Mouse (Mus musculus): ENCODE measurements at regions not wholly inside any gene's neighbourhood (a gene's known extent, or its start where the extent isn't known, plus 50 kb on each side); places are given as distances from the start of the nearest gene placed in this dataset.

DNA sequence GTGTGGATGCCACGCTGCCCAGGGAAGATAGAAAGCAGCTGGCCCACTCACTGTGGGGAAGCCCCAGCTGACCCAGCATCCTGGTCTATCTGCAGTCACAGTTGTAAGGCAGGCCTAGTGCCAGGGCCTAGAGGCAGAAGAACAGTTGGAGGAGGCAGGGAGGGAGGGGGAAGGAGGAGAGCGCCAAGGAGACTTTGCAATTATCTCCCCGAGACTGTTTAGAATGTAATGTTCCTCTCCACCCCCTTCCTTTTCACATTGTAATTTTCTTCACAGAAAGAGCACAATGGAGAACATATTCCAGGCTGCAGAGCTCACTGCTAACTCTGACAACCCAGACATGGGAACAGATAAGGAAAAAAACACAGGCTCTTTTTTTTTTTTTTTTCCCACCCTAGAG is 1382.3 kb downstream of the Gsdmc2 start:
- peak; percentile 19 for DNase-seq (ENCODE audit: low spot score)
- no peak overlapping the region for H3K4me2 ChIP-seq (replicated peaks; ENCODE audit: low read depth, low read length)
- WGBS, result 30% methylated on average over 3 of the region's 3 CpGs
- no peaks in the 10 kb centered on the region for H3K9me3 ChIP-seq (ENCODE audit: control insufficient read depth, low read length)
- no peaks in the 10 kb centered on the region for H3K4me1 ChIP-seq (replicated peaks; ENCODE audit: control insufficient read depth, insufficient read depth, low read length)
- peak; percentile 73 for ATAC-seq (ENCODE audit: low FRiP score)
- no peaks in the 10 kb centered on the region for H3K27me3 ChIP-seq (ENCODE audit: control insufficient read depth, insufficient read depth, low read length)
- no peaks in the 10 kb centered on the region for H3K36me3 ChIP-seq (ENCODE audit: control insufficient read depth, insufficient read depth, low read length)
- H3K9ac ChIP-seq (ENCODE audit: low read depth, low read length), result no peak overlapping the region
- no peak overlapping the region for H3K27ac ChIP-seq (ENCODE audit: low read depth, low read length)
- H3K4me3 ChIP-seq (ENCODE audit: low read depth, low read length), result no peak overlapping the region

DNA sequence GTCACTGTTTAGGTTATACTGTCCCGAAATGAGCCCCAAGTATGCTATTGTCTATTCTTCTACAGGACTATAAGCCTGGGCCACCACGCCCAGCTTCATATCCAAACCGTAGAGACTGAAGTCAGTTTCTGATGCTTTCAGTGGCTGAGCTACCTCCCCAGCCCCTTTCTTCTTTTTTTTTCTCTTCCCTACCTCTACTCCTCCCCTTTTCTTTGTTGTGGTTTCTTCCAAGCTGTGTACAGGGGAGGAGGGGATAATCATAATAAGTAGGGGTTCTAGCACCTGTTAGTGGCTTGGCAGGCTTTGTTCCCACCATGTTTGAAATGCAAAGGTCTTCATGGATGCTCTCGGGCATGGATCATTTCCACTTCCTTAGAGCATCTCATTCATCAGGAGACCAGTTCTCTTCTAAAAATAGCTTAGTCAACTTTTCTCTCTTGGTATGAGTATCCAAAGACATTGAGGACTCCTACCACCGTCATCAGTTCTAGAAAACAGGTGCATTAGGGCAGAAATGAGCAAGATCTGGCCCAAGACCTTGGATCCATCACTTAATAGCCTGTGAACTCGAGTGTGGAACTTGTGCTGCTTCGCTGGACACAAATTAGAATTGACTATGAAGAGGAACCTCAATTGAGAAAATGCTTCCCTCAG is 1383.5 kb downstream of the Gsdmc2 start:
- no peaks in the 10 kb centered on the region for H3K36me3 ChIP-seq (ENCODE audit: control insufficient read depth, insufficient read depth, low read length)
- H3K4me1 ChIP-seq (replicated peaks; ENCODE audit: control insufficient read depth, insufficient read depth, low read length), result no peaks in the 10 kb centered on the region
- no peak overlapping the region for H3K4me2 ChIP-seq (replicated peaks; ENCODE audit: low read depth, low read length)
- 91% methylated on average over 7 of the region's 7 CpGs for whole genome bisulfite sequencing
- H3K9me3 ChIP-seq (ENCODE audit: control insufficient read depth, low read length), result no peaks in the 10 kb centered on the region
- ATAC-seq (ENCODE audit: low FRiP score) (no peak), DNase-seq (ENCODE audit: low spot score) (no peak)
- H3K27ac ChIP-seq (ENCODE audit: low read depth, low read length), result no peak overlapping the region
- no peaks in the 10 kb centered on the region for H3K27me3 ChIP-seq (ENCODE audit: control insufficient read depth, insufficient read depth, low read length)
- no peak overlapping the region for H3K9ac ChIP-seq (ENCODE audit: low read depth, low read length)
- no peak overlapping the region for H3K4me3 ChIP-seq (ENCODE audit: low read depth, low read length)

DNA sequence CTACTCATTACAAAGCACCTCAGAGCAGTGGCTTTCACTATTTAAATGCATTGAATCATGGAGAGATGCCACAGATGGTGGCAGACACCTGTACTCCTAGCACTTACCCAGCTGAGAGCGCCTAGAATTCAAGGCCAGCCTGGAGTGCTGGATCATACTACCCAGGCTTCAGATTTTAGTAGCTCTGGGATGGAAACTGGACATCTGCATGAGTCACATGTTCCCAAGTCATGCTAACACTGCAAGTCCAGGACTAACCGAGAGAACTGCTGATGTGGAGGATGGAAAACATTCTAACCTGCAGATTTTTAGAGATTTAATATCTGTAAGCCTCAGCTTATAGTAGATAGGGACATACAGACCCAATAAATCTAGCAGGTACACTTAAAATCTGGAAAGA is 1384.3 kb downstream of the Gsdmc2 start:
- H3K9me3 ChIP-seq (ENCODE audit: control insufficient read depth, low read length), result no peaks in the 10 kb centered on the region
- no peaks in the 10 kb centered on the region for H3K36me3 ChIP-seq (ENCODE audit: control insufficient read depth, insufficient read depth, low read length)
- H3K4me1 ChIP-seq (replicated peaks; ENCODE audit: control insufficient read depth, insufficient read depth, low read length), result no peaks in the 10 kb centered on the region
- no peak overlapping the region for H3K27ac ChIP-seq (ENCODE audit: low read depth, low read length)
- ATAC-seq (ENCODE audit: low FRiP score), result no peak
- no peak overlapping the region for H3K4me2 ChIP-seq (replicated peaks; ENCODE audit: low read depth, low read length)
- no peak overlapping the region for H3K9ac ChIP-seq (ENCODE audit: low read depth, low read length)
- no peaks in the 10 kb centered on the region for H3K27me3 ChIP-seq (ENCODE audit: control insufficient read depth, insufficient read depth, low read length)
- H3K4me3 ChIP-seq (ENCODE audit: low read depth, low read length), result no peak overlapping the region
- 91% methylated on average over 2 of the region's 2 CpGs for WGBS
- no peak for DNase-seq (ENCODE audit: low spot score)

DNA sequence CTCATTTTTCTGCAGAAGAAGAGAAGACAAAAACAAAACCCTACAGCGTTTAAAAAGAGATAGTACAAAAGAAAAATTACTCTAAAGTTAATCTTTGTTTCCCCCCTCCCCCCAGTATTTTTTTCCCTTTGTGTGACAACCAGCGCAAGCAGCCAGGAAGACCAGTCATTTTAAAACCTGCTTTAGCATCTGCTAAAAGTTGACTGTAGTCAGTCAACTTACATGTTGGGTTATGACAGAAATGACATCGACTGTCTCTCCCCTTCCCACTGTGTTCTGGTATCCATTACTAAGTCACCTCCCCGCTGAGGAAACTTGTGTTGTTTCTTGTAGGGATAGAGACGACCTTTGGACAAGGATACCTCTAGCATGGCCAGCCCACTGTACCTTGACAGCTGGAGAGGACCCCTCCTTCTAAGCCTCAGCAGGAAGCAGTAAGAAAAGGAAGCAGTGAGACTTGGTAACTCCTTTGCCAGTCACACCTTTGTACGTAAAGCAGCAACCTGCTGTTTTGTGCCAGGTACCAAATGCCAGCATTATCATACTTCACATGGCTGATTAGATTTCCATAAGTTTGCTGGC is 1384.9 kb downstream of the Gsdmc2 start:
- Histone ChIP-seq H3K4me1 (replicated peaks; ENCODE audit: control insufficient read depth, insufficient read depth, low read length) (no peaks in the 10 kb centered on the region), H3K9me3 (ENCODE audit: control insufficient read depth, low read length) (no peaks in the 10 kb centered on the region), H3K27ac (ENCODE audit: low read depth, low read length) (no peak overlapping the region), H3K4me2 (replicated peaks; ENCODE audit: low read depth, low read length) (no peak overlapping the region), H3K27me3 (ENCODE audit: control insufficient read depth, insufficient read depth, low read length) (no peaks in the 10 kb centered on the region), H3K9ac (ENCODE audit: low read depth, low read length) (no peak overlapping the region), H3K4me3 (ENCODE audit: low read depth, low read length) (no peak overlapping the region), H3K36me3 (ENCODE audit: control insufficient read depth, insufficient read depth, low read length) (no peaks in the 10 kb centered on the region)
- 73% methylated on average over 6 of the region's 6 CpGs for WGBS
- ATAC-seq (ENCODE audit: low FRiP score), result no peak
- DNase-seq (ENCODE audit: low spot score), result no peak

DNA sequence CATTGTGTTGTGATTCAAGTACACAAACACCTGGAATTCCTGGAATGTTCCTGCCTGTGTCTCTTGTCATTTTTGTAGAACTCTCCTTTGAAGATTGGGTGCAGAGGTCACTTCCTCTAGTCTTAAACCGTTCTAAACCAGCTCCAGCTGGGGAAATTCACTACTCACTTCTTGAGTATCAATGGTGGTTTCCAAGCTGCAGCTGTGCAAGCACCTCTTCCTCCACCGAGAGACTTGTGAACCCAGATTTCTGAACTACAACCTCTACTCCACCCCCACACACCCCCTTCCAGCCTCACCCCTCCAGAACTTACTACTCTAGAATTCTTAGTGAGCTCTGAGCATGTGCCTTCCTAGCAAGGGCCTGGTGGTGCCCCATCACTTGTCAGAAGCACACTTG is 1387.0 kb downstream of the Gsdmc2 start:
- Histone ChIP-seq H3K27me3 (ENCODE audit: control insufficient read depth, insufficient read depth, low read length) (no peaks in the 10 kb centered on the region), H3K4me1 (replicated peaks; ENCODE audit: control insufficient read depth, insufficient read depth, low read length) (no peaks in the 10 kb centered on the region), H3K4me2 (replicated peaks; ENCODE audit: low read depth, low read length) (no peak overlapping the region), H3K9ac (ENCODE audit: low read depth, low read length) (no peak overlapping the region), H3K27ac (ENCODE audit: low read depth, low read length) (no peak overlapping the region), H3K4me3 (ENCODE audit: low read depth, low read length) (no peak overlapping the region), H3K9me3 (ENCODE audit: control insufficient read depth, low read length) (no peaks in the 10 kb centered on the region), H3K36me3 (ENCODE audit: control insufficient read depth, insufficient read depth, low read length) (no peaks in the 10 kb centered on the region)
- 43% methylated on average over 2 of the region's 2 CpGs for WGBS
- DNase-seq (ENCODE audit: low spot score) (no peak), ATAC-seq (ENCODE audit: low FRiP score) (no peak)

DNA sequence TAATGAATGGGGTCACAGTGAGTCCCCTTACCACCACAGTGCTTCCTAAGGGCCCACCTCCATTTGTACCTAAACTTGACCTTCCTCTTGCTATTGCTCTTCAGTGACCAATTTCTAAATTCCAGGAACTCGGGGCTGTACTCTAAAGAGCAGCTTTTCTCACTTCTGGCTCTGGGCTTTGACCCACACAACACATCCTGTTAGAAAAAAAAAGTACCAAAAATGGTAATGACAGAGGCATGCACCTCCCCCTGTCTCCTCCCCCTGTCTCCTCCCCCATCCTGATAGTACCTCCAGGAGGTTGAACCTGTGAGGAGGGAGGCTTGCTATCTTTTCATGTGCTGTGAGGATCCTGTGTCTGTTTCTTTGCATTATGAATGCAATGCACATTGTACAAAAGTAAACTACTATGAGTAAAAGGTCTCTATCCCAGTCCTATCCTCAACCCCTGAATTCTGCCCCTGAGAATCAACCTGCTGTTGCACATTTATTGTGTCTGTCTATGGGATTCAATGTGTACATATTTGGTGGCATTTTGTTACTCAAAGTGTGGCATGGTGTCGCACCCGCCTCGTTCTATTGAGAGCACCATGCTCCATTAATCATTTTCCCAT is 1387.8 kb downstream of the Gsdmc2 start:
- H3K9me3 ChIP-seq (ENCODE audit: control insufficient read depth, low read length), result no peaks in the 10 kb centered on the region
- no peak for ATAC-seq (ENCODE audit: low FRiP score)
- no peak for DNase-seq (ENCODE audit: low spot score)
- no peaks in the 10 kb centered on the region for H3K36me3 ChIP-seq (ENCODE audit: control insufficient read depth, insufficient read depth, low read length)
- 83% methylated on average over 4 of the region's 4 CpGs for WGBS
- H3K4me2 ChIP-seq (replicated peaks; ENCODE audit: low read depth, low read length), result no peak overlapping the region
- H3K27me3 ChIP-seq (ENCODE audit: control insufficient read depth, insufficient read depth, low read length), result no peaks in the 10 kb centered on the region
- no peak overlapping the region for H3K4me3 ChIP-seq (ENCODE audit: low read depth, low read length)
- no peak overlapping the region for H3K27ac ChIP-seq (ENCODE audit: low read depth, low read length)
- no peak overlapping the region for H3K9ac ChIP-seq (ENCODE audit: low read depth, low read length)
- H3K4me1 ChIP-seq (replicated peaks; ENCODE audit: control insufficient read depth, insufficient read depth, low read length), result no peaks in the 10 kb centered on the region

DNA sequence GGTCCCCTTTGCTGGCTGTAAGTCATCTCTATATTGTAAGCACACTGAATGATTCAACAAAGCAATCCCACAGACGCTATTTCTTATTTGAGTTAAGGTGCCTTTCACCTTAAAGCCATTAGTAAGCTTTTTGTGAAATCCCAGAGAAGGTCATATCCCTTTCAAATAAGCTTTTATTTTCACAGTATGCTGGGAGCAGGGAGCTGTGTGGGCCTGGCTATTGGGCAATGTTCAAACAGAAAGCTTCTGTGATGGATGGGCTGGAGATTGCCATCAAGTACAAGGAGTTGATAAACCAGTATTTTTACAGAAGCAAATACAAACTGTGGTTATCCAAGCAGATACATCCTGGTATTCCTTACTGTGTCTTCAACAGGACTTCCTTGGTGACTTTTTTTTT is 1389.0 kb downstream of the Gsdmc2 start:
- no peaks in the 10 kb centered on the region for H3K36me3 ChIP-seq (ENCODE audit: control insufficient read depth, insufficient read depth, low read length)
- no peaks in the 10 kb centered on the region for H3K9me3 ChIP-seq (ENCODE audit: control insufficient read depth, low read length)
- no peak for ATAC-seq (ENCODE audit: low FRiP score)
- no peak overlapping the region for H3K27ac ChIP-seq (ENCODE audit: low read depth, low read length)
- no peak for DNase-seq (ENCODE audit: low spot score)
- no peak overlapping the region for H3K4me2 ChIP-seq (replicated peaks; ENCODE audit: low read depth, low read length)
- no peak overlapping the region for H3K9ac ChIP-seq (ENCODE audit: low read depth, low read length)
- no peak overlapping the region for H3K4me3 ChIP-seq (ENCODE audit: low read depth, low read length)
- 78% methylated on average over 1 of the region's 1 CpGs for whole genome bisulfite sequencing
- H3K27me3 ChIP-seq (ENCODE audit: control insufficient read depth, insufficient read depth, low read length), result no peaks in the 10 kb centered on the region
- no peaks in the 10 kb centered on the region for H3K4me1 ChIP-seq (replicated peaks; ENCODE audit: control insufficient read depth, insufficient read depth, low read length)

DNA sequence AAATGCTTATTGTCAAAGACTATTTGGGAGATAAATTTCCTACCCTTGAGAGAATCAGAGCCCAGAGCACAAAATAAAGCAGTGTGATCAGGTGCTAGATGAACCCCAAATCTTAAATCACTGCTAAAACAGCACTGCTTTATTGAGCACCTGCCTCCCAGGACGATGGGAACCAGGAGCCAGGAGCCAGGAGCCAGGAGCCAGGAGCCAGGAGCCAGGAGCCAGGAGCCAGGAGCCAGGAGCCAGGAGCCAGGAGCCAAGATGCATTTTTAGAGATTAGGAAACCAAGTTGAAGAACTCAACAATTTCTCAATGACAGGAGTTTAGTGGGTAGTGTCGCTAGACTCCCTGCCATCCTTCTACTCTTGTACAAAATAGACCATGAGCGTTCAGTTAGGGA is 1396.9 kb downstream of the Gsdmc2 start:
- DNase-seq (ENCODE audit: low spot score), result no peak
- no peak overlapping the region for H3K9ac ChIP-seq (ENCODE audit: low read depth, low read length)
- H3K27ac ChIP-seq (ENCODE audit: low read depth, low read length), result no peak overlapping the region
- WGBS, result 82% methylated on average over 3 of the region's 3 CpGs
- H3K4me2 ChIP-seq (replicated peaks; ENCODE audit: low read depth, low read length), result no peak overlapping the region
- no peaks in the 10 kb centered on the region for H3K4me1 ChIP-seq (replicated peaks; ENCODE audit: control insufficient read depth, insufficient read depth, low read length)
- no peak for ATAC-seq (ENCODE audit: low FRiP score)
- no peaks in the 10 kb centered on the region for H3K9me3 ChIP-seq (ENCODE audit: control insufficient read depth, low read length)
- H3K36me3 ChIP-seq (ENCODE audit: control insufficient read depth, insufficient read depth, low read length), result no peaks in the 10 kb centered on the region
- H3K27me3 ChIP-seq (ENCODE audit: control insufficient read depth, insufficient read depth, low read length), result no peaks in the 10 kb centered on the region
- no peak overlapping the region for H3K4me3 ChIP-seq (ENCODE audit: low read depth, low read length)

DNA sequence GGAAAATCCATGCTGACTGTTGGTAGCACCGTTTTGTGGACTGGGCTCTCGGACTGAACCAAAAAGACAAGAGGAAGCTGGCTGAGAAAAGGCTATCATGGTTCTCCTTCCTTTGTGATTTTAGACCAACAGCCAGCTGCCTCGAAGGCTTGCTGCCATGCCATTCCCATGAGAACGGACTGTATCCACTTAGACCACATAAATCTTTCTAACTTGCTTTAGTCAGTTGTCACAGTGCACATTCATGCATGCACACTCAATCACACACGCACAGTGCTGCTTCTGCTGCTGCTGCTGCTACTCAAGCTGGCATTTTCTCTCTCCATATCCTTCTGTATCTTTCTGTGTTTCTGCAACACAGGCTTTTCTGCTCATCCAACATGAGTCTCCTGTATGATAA is 1405.8 kb downstream of the Gsdmc2 start:
- Histone ChIP-seq H3K4me1 (replicated peaks; ENCODE audit: control insufficient read depth, insufficient read depth, low read length) (no peaks in the 10 kb centered on the region), H3K27ac (ENCODE audit: low read depth, low read length) (no peak overlapping the region), H3K9ac (ENCODE audit: low read depth, low read length) (no peak overlapping the region), H3K4me2 (replicated peaks; ENCODE audit: low read depth, low read length) (no peak overlapping the region), H3K27me3 (ENCODE audit: control insufficient read depth, insufficient read depth, low read length) (no peaks in the 10 kb centered on the region), H3K4me3 (ENCODE audit: low read depth, low read length) (no peak overlapping the region), H3K9me3 (ENCODE audit: control insufficient read depth, low read length) (no peaks in the 10 kb centered on the region), H3K36me3 (ENCODE audit: control insufficient read depth, insufficient read depth, low read length) (no peaks in the 10 kb centered on the region)
- DNase-seq (ENCODE audit: low spot score), result no peak
- ATAC-seq (ENCODE audit: low FRiP score), result no peak
- WGBS, result 81% methylated on average over 5 of the region's 5 CpGs
